In the genomic region with DNA sequence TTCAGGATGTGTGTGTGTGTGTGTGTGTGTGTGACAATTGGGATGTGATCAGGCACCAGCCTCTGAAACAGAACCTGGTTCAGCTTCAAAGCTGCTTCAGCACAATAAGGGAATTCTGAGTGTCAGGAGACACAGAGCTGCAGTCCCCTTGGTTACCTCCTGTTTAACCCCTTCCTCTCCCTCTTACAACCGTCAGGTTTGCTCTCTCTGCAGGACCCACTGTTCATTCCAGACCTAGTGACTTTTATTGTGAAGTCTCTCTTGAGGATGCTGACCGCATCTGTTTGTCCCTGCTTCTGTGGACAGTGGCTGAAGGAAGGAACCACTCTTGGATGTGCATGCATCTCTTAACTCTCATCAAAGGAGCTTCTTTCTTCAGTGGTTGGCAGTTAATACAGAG, we compare ENCODE assay signal across 22 mouse cellular contexts. TPM values are rescaled to one million over a fixed set of nuclear protein-coding genes. Genes with fewer than 3 reads are reported as not detected.
DNase-seq lines count a peak whose midpoint lies in the region; ATAC-seq and TF ChIP-seq lines count a peak whose summit lies in the region.
"Had no signal": no experiment of that assay in that cellular context is flagged by ENCODE, and none has a peak within 500 bp of the region (broad histone marks: within the 10 kb centered on the region; RNA-seq: fewer than 3 reads in every experiment).

No protein-coding gene starts in this region.

- DNase-seq in embryo, embryonic 11 days: peak; percentile 14
- DNase-seq in embryo, embryonic 9.5 days (ENCODE audit: extremely low spot score): no peak
- DNase-seq in kidney, adult 2 months: no peak
- DNase-seq in midbrain, embryonic 14.5 days: no peak
- peak; percentile 35 for DNase-seq in lung, postnatal 36 days
- no peak for DNase-seq in cerebellum, adult 9-11 months
- DNase-seq: cerebellum, adult 11 months; cerebellum, postnatal 36 days; heart, postnatal 4 days; liver, embryonic 13.5 days; right cerebral cortex, postnatal 4 days; thymus, postnatal 4 days had no signal

- H3K9me3 ChIP-seq in kidney, embryonic 16.5 days (ENCODE audit: low read length): peaks cover 7% of the 10 kb centered on the region; the same call in 1 of the 2 replicates
- H3K9me3 ChIP-seq in midbrain, embryonic 12.5 days: peaks cover 3% of the 10 kb centered on the region; the same call in 1 of the 2 replicates
- H3K9me3 ChIP-seq in midbrain, embryonic 14.5 days (ENCODE audit: control insufficient read depth, low read length): no peaks in the 10 kb centered on the region
- H3K9me3 ChIP-seq: forebrain, embryonic 12.5 days; kidney, embryonic 15.5 days; neural tube, embryonic 15.5 days had no signal

- 24% methylated on average over 2 of the region's 2 CpGs for WGBS in kidney, embryonic 16.5 days
- WGBS in kidney, adult 2 months: 44% methylated on average over 2 of the region's 2 CpGs
- WGBS in midbrain, embryonic 12.5 days: 32% methylated on average over 2 of the region's 2 CpGs
- WGBS in midbrain, embryonic 14.5 days: 8% methylated on average over 2 of the region's 2 CpGs

- H3K27ac ChIP-seq in kidney, embryonic 16.5 days (ENCODE audit: low read length): no peak overlapping the region
- H3K27ac ChIP-seq in kidney, adult 2 months (ENCODE audit: insufficient read depth, low read depth, low read length): no peak overlapping the region
- no peak overlapping the region for H3K27ac ChIP-seq in midbrain, embryonic 12.5 days (replicated peaks)
- no peak overlapping the region for H3K27ac ChIP-seq in midbrain, embryonic 14.5 days (replicated peaks; ENCODE audit: low read depth, low read length)
- H3K27ac ChIP-seq: forebrain, embryonic 12.5 days; heart, embryonic 13.5 days; kidney, embryonic 15.5 days; limb, embryonic 12.5 days; liver, embryonic 13.5 days; neural tube, embryonic 15.5 days had no signal

- H3K36me3 ChIP-seq in kidney, embryonic 16.5 days (ENCODE audit: insufficient read depth, low read length): no peaks in the 10 kb centered on the region
- H3K36me3 ChIP-seq in kidney, adult 2 months (ENCODE audit: control insufficient read depth, insufficient read depth, low read length): no peaks in the 10 kb centered on the region
- no peaks in the 10 kb centered on the region for H3K36me3 ChIP-seq in midbrain, embryonic 12.5 days
- H3K36me3 ChIP-seq in midbrain, embryonic 14.5 days (ENCODE audit: control insufficient read depth, insufficient read depth, low read length): no peaks in the 10 kb centered on the region
- H3K36me3 ChIP-seq: forebrain, embryonic 12.5 days; heart, embryonic 13.5 days; kidney, embryonic 15.5 days; limb, embryonic 12.5 days; liver, embryonic 13.5 days; neural tube, embryonic 15.5 days had no signal

- no peak for TF ChIP-seq POLR2A in kidney, adult 2 months (IDR thresholded peaks at IDR 0.05; ENCODE audit: low read depth, low read length)

- H3K4me1 ChIP-seq in kidney, embryonic 16.5 days (ENCODE audit: insufficient read depth, low read length): peaks cover 5% of the 10 kb centered on the region; the same call in 1 of the 2 replicates
- H3K4me1 ChIP-seq in kidney, adult 2 months (ENCODE audit: control insufficient read depth, insufficient read depth, low read length): no peaks in the 10 kb centered on the region
- H3K4me1 ChIP-seq in midbrain, embryonic 12.5 days: peaks cover 8% of the 10 kb centered on the region; the same call in 1 of the 2 replicates
- H3K4me1 ChIP-seq in midbrain, embryonic 14.5 days (ENCODE audit: control insufficient read depth, insufficient read depth, low read length): no peaks in the 10 kb centered on the region
- H3K4me1 ChIP-seq: forebrain, embryonic 12.5 days; heart, embryonic 13.5 days; liver, embryonic 13.5 days; neural tube, embryonic 15.5 days had no signal

- H3K4me3 ChIP-seq in kidney, embryonic 16.5 days (ENCODE audit: low read length): no peak overlapping the region
- no peak overlapping the region for H3K4me3 ChIP-seq in kidney, adult 2 months (ENCODE audit: insufficient read depth, low read depth, low read length)
- H3K4me3 ChIP-seq in midbrain, embryonic 12.5 days: no peak overlapping the region
- H3K4me3 ChIP-seq in midbrain, embryonic 14.5 days (replicated peaks; ENCODE audit: low read depth, low read length): no peak overlapping the region
- H3K4me3 ChIP-seq: forebrain, embryonic 12.5 days; heart, embryonic 13.5 days; kidney, embryonic 15.5 days; limb, embryonic 12.5 days; liver, embryonic 13.5 days; myocyte; neural tube, embryonic 15.5 days had no signal

- H3K9ac ChIP-seq in kidney, embryonic 16.5 days (replicated peaks; ENCODE audit: low read length): no peak overlapping the region
- no peak overlapping the region for H3K9ac ChIP-seq in midbrain, embryonic 12.5 days (replicated peaks)
- no peak overlapping the region for H3K9ac ChIP-seq in midbrain, embryonic 14.5 days (replicated peaks; ENCODE audit: low read length)
- H3K9ac ChIP-seq: forebrain, embryonic 12.5 days; heart, embryonic 13.5 days; kidney, embryonic 15.5 days; limb, embryonic 12.5 days; liver, embryonic 13.5 days; neural tube, embryonic 15.5 days had no signal

- H3K4me2 ChIP-seq in kidney, embryonic 16.5 days (replicated peaks; ENCODE audit: low read depth, low read length): no peak overlapping the region
- H3K4me2 ChIP-seq in midbrain, embryonic 12.5 days (replicated peaks): no peak overlapping the region
- H3K4me2 ChIP-seq in midbrain, embryonic 14.5 days (ENCODE audit: low read length): no peak overlapping the region
- H3K4me2 ChIP-seq: forebrain, embryonic 12.5 days; heart, embryonic 13.5 days; kidney, embryonic 15.5 days; limb, embryonic 12.5 days; liver, embryonic 13.5 days; neural tube, embryonic 15.5 days had no signal

- no peaks in the 10 kb centered on the region for H3K27me3 ChIP-seq in kidney, embryonic 16.5 days (ENCODE audit: insufficient read depth, low read length)
- H3K27me3 ChIP-seq in kidney, adult 2 months (replicated peaks; ENCODE audit: control insufficient read depth, insufficient read depth, low read length): no peaks in the 10 kb centered on the region
- H3K27me3 ChIP-seq in midbrain, embryonic 12.5 days: no peaks in the 10 kb centered on the region
- H3K27me3 ChIP-seq in midbrain, embryonic 14.5 days (ENCODE audit: control insufficient read depth, insufficient read depth, low read length): no peaks in the 10 kb centered on the region
- H3K27me3 ChIP-seq: CH12.LX; forebrain, embryonic 12.5 days; heart, embryonic 13.5 days; kidney, embryonic 15.5 days; limb, embryonic 12.5 days; liver, embryonic 13.5 days; neural tube, embryonic 15.5 days had no signal

- 0 out of 2 replicates have a peak, but pooled peaks have one; percentile 23 for ATAC-seq in kidney, embryonic 16.5 days (ENCODE audit: low FRiP score, low TSS enrichment)
- peak; percentile 54; the same call in 1 of the 2 replicates for ATAC-seq in midbrain, embryonic 12.5 days (ENCODE audit: low FRiP score, low read depth)
- no peak for ATAC-seq in midbrain, embryonic 14.5 days (ENCODE audit: low FRiP score, low TSS enrichment)
- ATAC-seq: inflammation-experienced regulatory T-cells, adult 6 months had no signal

- no peak for TF ChIP-seq CTCF in kidney, adult 2 months (conservative IDR thresholded peaks at IDR 0.05; ENCODE audit: insufficient read depth, insufficient read length, low read depth, low read length)

RNA-seq across cellular contexts. Expression of a gene that starts 22.1 kb away (rescaled TPM):
- 35.3 and 37.7 TPM in 2 replicates for polyA plus RNA-seq in kidney, embryonic 16.5 days (2015; fragmentation: Nextera tagmentation; extraction: Ambion mirVana)
- 6.1 and 7.9 TPM in 2 replicates for polyA plus RNA-seq in kidney, adult 2 months (2012; rRNA removed)
- polyA plus RNA-seq in midbrain, embryonic 12.5 days (2016; fragmentation: Nextera tagmentation; extraction: Ambion mirVana): 3.4 and 3.8 TPM in 2 replicates
- 0.93 and 3.3 TPM in 2 replicates for polyA plus RNA-seq in midbrain, embryonic 14.5 days (2014; fragmentation: Nextera tagmentation; extraction: Ambion mirVana)

RNA-seq across cellular contexts. Expression of a gene that starts 24.8 kb away (rescaled TPM):
- 64.5 and 66.6 TPM in 2 replicates for polyA plus RNA-seq in kidney, embryonic 16.5 days (2015; fragmentation: Nextera tagmentation; extraction: Ambion mirVana)
- 28.0 and 32.5 TPM in 2 replicates for polyA plus RNA-seq in kidney, adult 2 months (2012; rRNA removed)
- polyA plus RNA-seq in midbrain, embryonic 12.5 days (2016; fragmentation: Nextera tagmentation; extraction: Ambion mirVana): 61.8 and 62.7 TPM in 2 replicates
- 76.2 and 102 TPM in 2 replicates for polyA plus RNA-seq in midbrain, embryonic 14.5 days (2014; fragmentation: Nextera tagmentation; extraction: Ambion mirVana)

RNA-seq across cellular contexts. Expression of a gene that starts 27.5 kb away (rescaled TPM):
- polyA plus RNA-seq in kidney, embryonic 16.5 days (2015; fragmentation: Nextera tagmentation; extraction: Ambion mirVana): 0.47 and 1.4 TPM in 2 replicates
- polyA plus RNA-seq in kidney, adult 2 months (2012; rRNA removed): 10.7 and 11.5 TPM in 2 replicates
- 0.17 TPM in 1 of 2 replicates, not detected in the other for polyA plus RNA-seq in midbrain, embryonic 12.5 days (2016; fragmentation: Nextera tagmentation; extraction: Ambion mirVana)
- not detected in 2 replicates for polyA plus RNA-seq in midbrain, embryonic 14.5 days (2014; fragmentation: Nextera tagmentation; extraction: Ambion mirVana)
- polyA plus RNA-seq: forebrain, embryonic 12.5 days; limb, embryonic 12.5 days; myocyte had no signal

Comparison
In these comparisons a context has a peak if more than half of its experiments do, and no peak if none do; other contexts are left out.
1. DNase-seq: peak in embryo, embryonic 11 days (single experiment) and lung, postnatal 36 days (single experiment); none in embryo, embryonic 9.5 days (single experiment), kidney, adult 2 months (single experiment), midbrain, embryonic 14.5 days (single experiment) and cerebellum, adult 9-11 months (single experiment).